Mouse (Mus musculus) neural tube, embryonic 11.5 days (tissue): Measurements from ENCODE around the gene Tom1. TPM values are rescaled to one million over a fixed set of nuclear protein-coding genes. Genes with fewer than 3 reads are reported as not detected.

Source experiments
- ATAC-seq: fragments of 200-750 bp; cut with Nextera tagmentation; 2 replicates; pipeline ENCODE4 v1.8.0; 2017; ENCODE audit warnings: moderate number of reproducible peaks, mild to moderate bottlenecking, moderate TSS enrichment, moderate library complexity; ENCODE audit not compliant: insufficient read depth, low FRiP score, low TSS enrichment
- DNase-seq: peaks from one replicate; pipeline ENCODE4 v3.0.0-alpha.2; 2015; ENCODE audit warnings: low spot score
- H3K27ac ChIP-seq: fragments of 300-500 bp; sonication (generic); 2 replicates; pipeline ENCODE4 v1.5.1; 2014; ENCODE audit warnings: low read depth, mild to moderate bottlenecking, low read length
- H3K27me3 ChIP-seq: fragments of 300-500 bp; sonication (generic); 2 replicates; pipeline ENCODE4 v1.6.1; 2014; ENCODE audit warnings: mild to moderate bottlenecking, low read length, mixed read lengths; ENCODE audit not compliant: control insufficient read depth, insufficient read depth
- H3K36me3 ChIP-seq: fragments of 300-500 bp; sonication (generic); 2 replicates; pipeline ENCODE4 v1.6.1; 2014; ENCODE audit warnings: mild to moderate bottlenecking, low read length, moderate library complexity, mixed read lengths; ENCODE audit not compliant: control insufficient read depth, insufficient read depth
- H3K4me1 ChIP-seq: fragments of 300-500 bp; sonication (generic); 2 replicates; pipeline ENCODE4 v1.6.1; 2014; ENCODE audit warnings: low read length, mixed read lengths; ENCODE audit not compliant: control insufficient read depth, insufficient read depth
- H3K4me2 ChIP-seq: fragments of 300-500 bp; sonication (generic); 2 replicates; pipeline ENCODE4 v1.6.1; 2014; ENCODE audit warnings: low read depth, mild to moderate bottlenecking, moderate library complexity
- H3K4me3 ChIP-seq: fragments of 300-500 bp; sonication (generic); 2 replicates; pipeline ENCODE4 v1.5.1; 2014; ENCODE audit warnings: low read depth, low read length
- H3K9ac ChIP-seq: fragments of 300-500 bp; sonication (generic); 2 replicates; pipeline ENCODE4 v1.6.1; 2014; ENCODE audit warnings: mild to moderate bottlenecking, low read length
- H3K9me3 ChIP-seq: fragments of 300-500 bp; sonication (generic); 2 replicates; pipeline ENCODE4 v1.6.1; 2016; ENCODE audit warnings: low read length; ENCODE audit not compliant: control insufficient read depth
- WGBS: fragments of 180-500 bp; shearing (Covaris S2); extraction: QIAGEN DNeasy Blood & Tissue Kit; methylation state at CpG from one replicate; pipeline ENCODE4 v1.1.7; 2014; 5-methylcytosine and 5-hydroxymethylcytosine counted together
- polyA plus RNA-seq: library from polyadenylated mRNA; unstranded; fragments of >200 nt; fragmentation: Nextera tagmentation; extraction: Ambion mirVana; gene quantifications from 2 replicates; pipeline ENCODE4 v1.2.1, GENCODE M21; 2014

Gene Tom1
- polyA plus RNA-seq: 31.1 and 38.6 TPM in 2 replicates

GRCm38 (mm10) chr8:75033511-75034243 is at the start of gene Tom1:
Gene Tom1 (plus strand): TSS chr8:75033705.
- Histone ChIP-seq H3K27me3 (no peaks in the 10 kb centered on the region), H3K36me3 (peaks cover 4% of the 10 kb centered on the region; the same call in 1 of the 2 replicates), H3K4me3 (peak within 1 kb of the TSS; percentile 59), H3K4me2 (peak within 1 kb of the TSS; percentile 82), H3K9ac (peak within 1 kb of the TSS; percentile 54), H3K4me1 (0 out of 2 replicates have a peak, but pooled peaks cover 4% of the 10 kb centered on the region), H3K27ac (peak within 1 kb of the TSS; percentile 61; the same call in 1 of the 2 replicates), H3K9me3 (no peaks in the 10 kb centered on the region)
- WGBS: 0% methylated on average over 49 of the region's 62 CpGs
- peak; percentile 100 for ATAC-seq
- peak; percentile 98 for DNase-seq

- H3K4me2 ChIP-seq: no peak overlapping the region
- no peaks in the 10 kb centered on the region for H3K27me3 ChIP-seq
- WGBS: 86% methylated on average over 5 of the region's 5 CpGs
- no peak overlapping the region for H3K4me3 ChIP-seq
- ATAC-seq (no peak), DNase-seq (no peak)
- no peak overlapping the region for H3K9ac ChIP-seq
- H3K36me3 ChIP-seq: no peaks in the 10 kb centered on the region
- H3K9me3 ChIP-seq: no peaks in the 10 kb centered on the region
- H3K4me1 ChIP-seq: no peaks in the 10 kb centered on the region
- no peak overlapping the region for H3K27ac ChIP-seq
Observed at GRCm38 (mm10) chr8:74987436-74987835, 46.1 kb upstream of the Tom1 start.

- H3K4me3 ChIP-seq: no peak overlapping the region
- DNase-seq: no peak
- 18% methylated on average over 15 of the region's 15 CpGs for WGBS
Observed at GRCm38 (mm10) chr8:74990021-74990420, 43.5 kb upstream of the Tom1 start.

GRCm38 (mm10) chr8:74993081-74993474 is 40.4 kb upstream of the Tom1 start, which contains the start of gene Hmgxb4:
Gene Hmgxb4 (plus strand): TSS chr8:74993356.
- H3K9me3 ChIP-seq: no peaks in the 10 kb centered on the region
- peak within 1 kb of the TSS; percentile 93 for H3K4me3 ChIP-seq
- peak within 1 kb of the TSS; percentile 56 for H3K4me2 ChIP-seq
- 13% methylated on average over 8 of the region's 8 CpGs for WGBS
- H3K27me3 ChIP-seq: no peaks in the 10 kb centered on the region
- ATAC-seq (peak; percentile 7; the same call in 1 of the 2 replicates), DNase-seq (no peak)
- H3K4me1 ChIP-seq: peaks cover 4% of the 10 kb centered on the region; the same call in 1 of the 2 replicates
- peak within 1 kb of the TSS; percentile 92 for H3K27ac ChIP-seq
- peak within 1 kb of the TSS; percentile 100 for H3K9ac ChIP-seq
- H3K36me3 ChIP-seq: no peaks in the 10 kb centered on the region

More at GRCm38 (mm10) chr8:74990021-74990420, 43.5 kb upstream of the Tom1 start:
- Histone ChIP-seq H3K4me1 (peaks cover 4% of the 10 kb centered on the region; the same call in 1 of the 2 replicates), H3K9me3 (no peaks in the 10 kb centered on the region), H3K9ac (no peak overlapping the region), H3K4me2 (no peak overlapping the region), H3K27ac (no peak overlapping the region), H3K36me3 (no peaks in the 10 kb centered on the region), H3K27me3 (no peaks in the 10 kb centered on the region)
- ATAC-seq: no peak

- Histone ChIP-seq H3K27ac (peak overlapping the region; percentile 92), H3K9ac (peak overlapping the region; percentile 100), H3K4me2 (peak overlapping the region; percentile 56), H3K36me3 (no peaks in the 10 kb centered on the region; the same call in 1 of the 2 replicates), H3K4me3 (peak overlapping the region; percentile 93), H3K27me3 (no peaks in the 10 kb centered on the region), H3K9me3 (no peaks in the 10 kb centered on the region), H3K4me1 (peaks cover 4% of the 10 kb centered on the region; the same call in 1 of the 2 replicates)
- ATAC-seq (peak; percentile 94), DNase-seq (peak; percentile 91)
- under 1% methylated on average over 91 of the region's 111 CpGs for WGBS
Observed at GRCm38 (mm10) chr8:74993475-74994451, 39.7 kb upstream of the Tom1 start.

GRCm38 (mm10) chr8:74994540-74994939 is 39.0 kb upstream of the Tom1 start:
- Histone ChIP-seq H3K4me3 (peak overlapping the region; percentile 93), H3K36me3 (peaks cover 3% of the 10 kb centered on the region), H3K4me2 (peak overlapping the region; percentile 56), H3K27me3 (no peaks in the 10 kb centered on the region), H3K9ac (peak overlapping the region; percentile 100), H3K9me3 (no peaks in the 10 kb centered on the region), H3K4me1 (peaks cover 4% of the 10 kb centered on the region; the same call in 1 of the 2 replicates), H3K27ac (no peak overlapping the region)
- ATAC-seq (no peak), DNase-seq (peak; percentile 17)
- WGBS: 9% methylated on average over 7 of the region's 7 CpGs

GRCm38 (mm10) chr8:75000431-75000830 is 33.1 kb upstream of the Tom1 start:
- Histone ChIP-seq H3K36me3 (peaks cover 20% of the 10 kb centered on the region), H3K4me2 (no peak overlapping the region)

GRCm38 (mm10) chr8:75008826-75009225 is 24.7 kb upstream of the Tom1 start:
- peaks cover 7% of the 10 kb centered on the region for H3K36me3 ChIP-seq
- H3K9ac ChIP-seq: no peak overlapping the region
- H3K4me1 ChIP-seq: no peaks in the 10 kb centered on the region
- H3K27me3 ChIP-seq: no peaks in the 10 kb centered on the region
- no peak for DNase-seq
- ATAC-seq: no peak
- H3K4me3 ChIP-seq: no peak overlapping the region
- no peak overlapping the region for H3K27ac ChIP-seq
- no peak overlapping the region for H3K4me2 ChIP-seq
- no peaks in the 10 kb centered on the region for H3K9me3 ChIP-seq
- 93% methylated on average over 2 of the region's 2 CpGs for WGBS

More at GRCm38 (mm10) chr8:75000431-75000830, 33.1 kb upstream of the Tom1 start:
- ATAC-seq (no peak), DNase-seq (no peak)
- WGBS: 95% methylated on average over 3 of the region's 3 CpGs
- H3K4me3 ChIP-seq: no peak overlapping the region
- no peaks in the 10 kb centered on the region for H3K9me3 ChIP-seq
- no peak overlapping the region for H3K9ac ChIP-seq
- H3K27me3 ChIP-seq: no peaks in the 10 kb centered on the region
- H3K27ac ChIP-seq: no peak overlapping the region
- no peaks in the 10 kb centered on the region for H3K4me1 ChIP-seq
